Mouse (Mus musculus) CH12.LX (cell line): ENCODE measurements around the gene Pacs2.

ENCODE experiments used
- ELF1 ChIP-seq: IDR thresholded peaks from 2 replicates; pipeline ENCODE4 v1.6.1; 2014; ENCODE audit warnings: low read depth, mild to moderate bottlenecking, inconsistent platforms, low read length, improper control_type of control experiment
- USF1 ChIP-seq: IDR thresholded peaks from 2 replicates; pipeline ENCODE4 v1.6.1; 2014; ENCODE audit warnings: low read depth, mild to moderate bottlenecking, inconsistent platforms, low read length, improper control_type of control experiment

GRCm38 (mm10) chr12:113075063-113075454 is 60.8 kb downstream of the Pacs2 start:
- TF ChIP-seq USF1 (no peak), ELF1 (peak; percentile 49; the same call in 1 of the 2 replicates)
